Mouse (Mus musculus) stomach, postnatal 0 days (tissue): ENCODE results near the gene Pitpnm2. TPM values are rescaled to one million over a fixed set of nuclear protein-coding genes. Genes with fewer than 3 reads are reported as not detected.

Source experiments
- ATAC-seq: fragments of 200-750 bp; cut with Nextera tagmentation; 2 replicates; pipeline ENCODE4 v1.8.0; 2017; ENCODE audit not compliant: low FRiP score, low TSS enrichment
- DNase-seq: peaks from one replicate; pipeline ENCODE4 v3.0.0-alpha.2; 2016; ENCODE audit warnings: low spot score
- H3K27ac ChIP-seq: fragments of 300-500 bp; sonication (generic); replicated peaks from 2 replicates; pipeline ENCODE4 v1.5.1; 2014; ENCODE audit warnings: mild to moderate bottlenecking, control low read depth
- H3K27me3 ChIP-seq: fragments of 300-500 bp; sonication (generic); 2 replicates; pipeline ENCODE4 v1.6.1; 2014; ENCODE audit warnings: low read length; ENCODE audit not compliant: control insufficient read depth, insufficient read depth
- H3K36me3 ChIP-seq: fragments of 300-500 bp; sonication (generic); 2 replicates; pipeline ENCODE4 v1.6.1; 2014; ENCODE audit warnings: low read length, mixed read lengths; ENCODE audit not compliant: control insufficient read depth, insufficient read depth
- H3K4me1 ChIP-seq: fragments of 300-500 bp; sonication (generic); replicated peaks from 2 replicates; pipeline ENCODE4 v1.6.1; 2014; ENCODE audit warnings: antibody characterized with exemption; ENCODE audit not compliant: control insufficient read depth, insufficient read depth
- H3K4me2 ChIP-seq: fragments of 300-500 bp; sonication (generic); replicated peaks from 2 replicates; pipeline ENCODE4 v1.6.1; 2014; ENCODE audit warnings: low read depth, mild to moderate bottlenecking, control low read depth, moderate library complexity
- H3K4me3 ChIP-seq: fragments of 300-500 bp; sonication (generic); 2 replicates; pipeline ENCODE4 v1.5.1; 2014; ENCODE audit warnings: low read depth, low read length, control low read depth
- H3K9ac ChIP-seq: fragments of 300-500 bp; sonication (generic); 2 replicates; pipeline ENCODE4 v1.6.1; 2014; ENCODE audit warnings: mild to moderate bottlenecking, low read length, control low read depth, mixed read lengths
- H3K9me3 ChIP-seq: fragments of 300-500 bp; sonication (generic); 2 replicates; pipeline ENCODE4 v1.6.1; 2016; ENCODE audit warnings: low read length; ENCODE audit not compliant: control insufficient read depth
- CTCF ChIP-seq: IDR thresholded peaks from 2 replicates; pipeline ENCODE4 v1.5.1; 2016; ENCODE audit warnings: antibody characterized with exemption, low read depth, mild to moderate bottlenecking, moderate library complexity
- WGBS: fragments of 180-500 bp; shearing (Covaris S2); extraction: QIAGEN DNeasy Blood & Tissue Kit; methylation state at CpG from one replicate; pipeline ENCODE4 v1.1.7; 2014; 5-methylcytosine and 5-hydroxymethylcytosine counted together
- polyA plus RNA-seq: library from polyadenylated mRNA; unstranded; fragments of >200 nt; fragmentation: Nextera tagmentation; extraction: Ambion mirVana; gene quantifications from 2 replicates; pipeline ENCODE4 v1.2.1, GENCODE M21; 2015

The Pitpnm2 gene
- polyA plus RNA-seq, 1 experiment from 2014 or later, result 1.8 TPM

DNA sequence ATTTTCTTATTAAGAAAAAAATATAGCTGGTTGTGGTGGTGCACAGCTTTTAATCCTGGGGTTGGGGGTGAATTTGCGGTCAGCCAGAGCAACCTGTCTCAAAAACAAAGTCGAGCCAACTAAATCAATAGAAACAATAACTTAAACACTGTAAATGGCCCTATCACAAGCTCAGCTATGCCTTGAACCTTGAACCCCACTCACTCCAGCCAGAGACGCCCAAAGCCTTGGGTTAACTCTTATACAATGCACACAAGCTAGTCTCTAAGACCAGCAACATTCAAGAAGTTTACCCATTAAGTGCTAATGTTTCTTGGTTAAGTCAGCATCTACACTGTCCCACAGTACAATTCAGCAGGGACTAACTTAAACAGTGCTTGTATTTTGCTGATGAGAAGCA is 179.9 kb downstream of the Pitpnm2 start:
- Histone ChIP-seq H3K9ac (no peak overlapping the region), H3K4me3 (no peak overlapping the region), H3K36me3 (no peaks in the 10 kb centered on the region), H3K4me1 (no peaks in the 10 kb centered on the region), H3K9me3 (no peaks in the 10 kb centered on the region), H3K27me3 (no peaks in the 10 kb centered on the region), H3K4me2 (no peak overlapping the region), H3K27ac (peak overlapping the region; percentile 61)
- no peak for DNase-seq
- TF ChIP-seq CTCF, result no peak
- WGBS, result 63% methylated on average over 3 of the region's 3 CpGs
- ATAC-seq, result peak; percentile 58; the same call in 1 of the 2 replicates

Other genes starting within 250 kb of the Pitpnm2 start
- gene Vps37b, start 217.5 kb downstream of the Pitpnm2 start, polyA plus RNA-seq, result 31.0 and 35.8 TPM in 2 replicates
- gene Abcb9, start 154.0 kb downstream of the Pitpnm2 start, polyA plus RNA-seq, result 7.7 and 8.2 TPM in 2 replicates
- gene Ogfod2, start 137.5 kb downstream of the Pitpnm2 start, polyA plus RNA-seq, result 19.0 and 21.0 TPM in 2 replicates
- gene Arl6ip4, start 133.7 kb downstream of the Pitpnm2 start, polyA plus RNA-seq, result 77.1 and 78.9 TPM in 2 replicates
- 2.2 and 2.9 TPM in 2 replicates for gene Mphosph9, start 78.2 kb upstream of the Pitpnm2 start, polyA plus RNA-seq
- gene 2810006K23Rik, start 78.3 kb upstream of the Pitpnm2 start, polyA plus RNA-seq, result 6.4 and 6.9 TPM in 2 replicates
- gene Cdk2ap1, start 113.3 kb upstream of the Pitpnm2 start, polyA plus RNA-seq, result 57.6 and 81.6 TPM in 2 replicates
- gene Sbno1, start 176.2 kb upstream of the Pitpnm2 start, polyA plus RNA-seq, result 44.8 and 45.2 TPM in 2 replicates
- 64.1 and 90.2 TPM in 2 replicates for gene Kmt5a, start 190.2 kb upstream of the Pitpnm2 start, polyA plus RNA-seq
- 19.3 and 20.7 TPM in 2 replicates for gene Rilpl2, start 228.6 kb upstream of the Pitpnm2 start, polyA plus RNA-seq
- 9.1 and 10.8 TPM in 2 replicates for gene Snrnp35, start 233.4 kb upstream of the Pitpnm2 start, polyA plus RNA-seq